Mouse (Mus musculus) forebrain, embryonic 14.5 days (tissue): Measurements from ENCODE around the gene Fer. TPM values are rescaled to one million over a fixed set of nuclear protein-coding genes. Genes with fewer than 3 reads are reported as not detected.

Experiments
- ATAC-seq: fragments of 200-750 bp; cut with Nextera tagmentation; 2 replicates; pipeline ENCODE4 v1.8.0; 2017; ENCODE audit warnings: mild to moderate bottlenecking, moderate library complexity
- DNase-seq: peaks from one replicate; pipeline ENCODE4 v3.0.0-alpha.2; 2015; ENCODE audit warnings: low spot score
- H3K27ac ChIP-seq: fragments of 300-500 bp; sonication (generic); 2 replicates; pipeline ENCODE4 v1.5.1; 2014; ENCODE audit warnings: low read depth, mild to moderate bottlenecking, control low read depth, low read length, moderate library complexity
- H3K27me3 ChIP-seq: fragments of 300-500 bp; sonication (generic); replicated peaks from 2 replicates; pipeline ENCODE4 v1.6.1; 2014; ENCODE audit warnings: low read length, control low read depth, mixed read lengths; ENCODE audit not compliant: control insufficient read depth, insufficient read depth
- H3K36me3 ChIP-seq: fragments of 300-500 bp; sonication (generic); 2 replicates; pipeline ENCODE4 v1.6.1; 2014; ENCODE audit warnings: low read length, control low read depth; ENCODE audit not compliant: control insufficient read depth, insufficient read depth
- H3K4me1 ChIP-seq: fragments of 300-500 bp; sonication (generic); 2 replicates; pipeline ENCODE4 v1.6.1; 2014; ENCODE audit warnings: antibody characterized with exemption, low read length, control low read depth; ENCODE audit not compliant: control insufficient read depth, insufficient read depth
- H3K4me2 ChIP-seq: fragments of 300-500 bp; sonication (generic); 2 replicates; pipeline ENCODE4 v1.6.1; 2014; ENCODE audit warnings: mild to moderate bottlenecking, control low read depth, low read length
- H3K4me3 ChIP-seq: fragments of 300-500 bp; sonication (generic); 2 replicates; pipeline ENCODE4 v1.5.1; 2014; ENCODE audit warnings: low read depth, low read length, control low read depth
- H3K9ac ChIP-seq: fragments of 300-500 bp; sonication (generic); 2 replicates; pipeline ENCODE4 v1.6.1; 2014; ENCODE audit warnings: mild to moderate bottlenecking, low read length, control low read depth, moderate library complexity
- H3K9me3 ChIP-seq: fragments of 300-500 bp; sonication (generic); replicated peaks from 2 replicates; pipeline ENCODE4 v1.6.1; 2016; ENCODE audit warnings: low read length, control low read depth, mixed read lengths; ENCODE audit not compliant: control insufficient read depth
- WGBS: fragments of 180-500 bp; shearing (Covaris S2); extraction: QIAGEN DNeasy Blood & Tissue Kit; methylation state at CpG from one replicate; pipeline ENCODE4 v1.1.7; 2014; 5-methylcytosine and 5-hydroxymethylcytosine counted together
- polyA plus RNA-seq: library from polyadenylated mRNA; unstranded; fragments of >200 nt; fragmentation: Nextera tagmentation; extraction: Ambion mirVana; gene quantifications from 2 replicates; pipeline ENCODE4 v1.2.1, GENCODE M21; 2014

The Fer gene
- polyA plus RNA-seq, 1 experiment from 2014 or later = 31.8 TPM

- no peaks in the 10 kb centered on the region for H3K4me1 ChIP-seq
- H3K4me2 ChIP-seq = no peak overlapping the region
- WGBS = 90% methylated on average over 4 of the region's 4 CpGs
- DNase-seq (no peak), ATAC-seq (no peak)
- H3K36me3 ChIP-seq = no peaks in the 10 kb centered on the region
- no peaks in the 10 kb centered on the region for H3K9me3 ChIP-seq
- H3K27ac ChIP-seq = no peak overlapping the region
- H3K4me3 ChIP-seq = no peak overlapping the region
- H3K9ac ChIP-seq = no peak overlapping the region
- no peaks in the 10 kb centered on the region for H3K27me3 ChIP-seq
Measured at GRCm38 (mm10) chr17:64005575-64006249, 142.8 kb downstream of the Fer start.

GRCm38 (mm10) chr17:64016606-64017005 is 153.7 kb downstream of the Fer start:
- Histone ChIP-seq H3K9ac (no peak overlapping the region), H3K27ac (no peak overlapping the region), H3K27me3 (no peaks in the 10 kb centered on the region), H3K9me3 (no peaks in the 10 kb centered on the region), H3K4me2 (no peak overlapping the region), H3K4me1 (no peaks in the 10 kb centered on the region), H3K36me3 (no peaks in the 10 kb centered on the region), H3K4me3 (no peak overlapping the region)
- ATAC-seq (no peak), DNase-seq (no peak)
- WGBS = 93% methylated on average over 4 of the region's 4 CpGs

- WGBS = 91% methylated on average over 6 of the region's 6 CpGs
- no peak for DNase-seq
Measured at GRCm38 (mm10) chr17:64018240-64018639, 155.4 kb downstream of the Fer start.

GRCm38 (mm10) chr17:64018870-64019269 is 156.0 kb downstream of the Fer start:
- ATAC-seq (no peak), DNase-seq (no peak)
- no peak overlapping the region for H3K4me2 ChIP-seq
- no peaks in the 10 kb centered on the region for H3K36me3 ChIP-seq
- 94% methylated on average over 3 of the region's 3 CpGs for WGBS
- H3K4me1 ChIP-seq = no peaks in the 10 kb centered on the region
- H3K27me3 ChIP-seq = no peaks in the 10 kb centered on the region
- H3K4me3 ChIP-seq = no peak overlapping the region
- no peak overlapping the region for H3K9ac ChIP-seq
- no peaks in the 10 kb centered on the region for H3K9me3 ChIP-seq
- no peak overlapping the region for H3K27ac ChIP-seq

More at GRCm38 (mm10) chr17:64018240-64018639, 155.4 kb downstream of the Fer start:
- Histone ChIP-seq H3K9me3 (no peaks in the 10 kb centered on the region), H3K4me3 (no peak overlapping the region), H3K27me3 (no peaks in the 10 kb centered on the region), H3K4me2 (no peak overlapping the region), H3K27ac (no peak overlapping the region), H3K36me3 (no peaks in the 10 kb centered on the region), H3K9ac (no peak overlapping the region), H3K4me1 (no peaks in the 10 kb centered on the region)
- ATAC-seq = no peak

GRCm38 (mm10) chr17:64019646-64020045 is 156.8 kb downstream of the Fer start:
- no peak for ATAC-seq
- H3K36me3 ChIP-seq = no peaks in the 10 kb centered on the region
- no peak for DNase-seq
- H3K4me1 ChIP-seq = no peaks in the 10 kb centered on the region
- H3K27me3 ChIP-seq = no peaks in the 10 kb centered on the region
- H3K9ac ChIP-seq = no peak overlapping the region
- H3K4me3 ChIP-seq = no peak overlapping the region
- WGBS = 55% methylated on average over 5 of the region's 5 CpGs
- H3K27ac ChIP-seq = no peak overlapping the region
- no peaks in the 10 kb centered on the region for H3K9me3 ChIP-seq
- H3K4me2 ChIP-seq = no peak overlapping the region

GRCm38 (mm10) chr17:64026485-64026884 is 163.6 kb downstream of the Fer start:
- H3K4me2 ChIP-seq = no peak overlapping the region
- no peaks in the 10 kb centered on the region for H3K4me1 ChIP-seq
- no peak overlapping the region for H3K9ac ChIP-seq
- ATAC-seq = no peak
- no peak overlapping the region for H3K27ac ChIP-seq
- no peaks in the 10 kb centered on the region for H3K9me3 ChIP-seq
- no peaks in the 10 kb centered on the region for H3K27me3 ChIP-seq
- WGBS = 66% methylated on average over 2 of the region's 2 CpGs
- peak; percentile 15 for DNase-seq
- no peak overlapping the region for H3K4me3 ChIP-seq
- no peaks in the 10 kb centered on the region for H3K36me3 ChIP-seq

- H3K4me3 ChIP-seq = no peak overlapping the region
- DNase-seq (no peak), ATAC-seq (no peak)
- 0 out of 2 replicates have a peak, but pooled peaks cover 5% of the 10 kb centered on the region for H3K36me3 ChIP-seq
- no peaks in the 10 kb centered on the region for H3K9me3 ChIP-seq
- H3K9ac ChIP-seq = no peak overlapping the region
- no peak overlapping the region for H3K4me2 ChIP-seq
- H3K27ac ChIP-seq = no peak overlapping the region
- no peaks in the 10 kb centered on the region for H3K4me1 ChIP-seq
- H3K27me3 ChIP-seq = no peaks in the 10 kb centered on the region
Measured at GRCm38 (mm10) chr17:64041771-64042170, 178.9 kb downstream of the Fer start.

- DNase-seq (peak; percentile 15), ATAC-seq (no peak)
Measured at GRCm38 (mm10) chr17:64045326-64045725, 182.5 kb downstream of the Fer start.

GRCm38 (mm10) chr17:64046557-64046956 is 183.7 kb downstream of the Fer start:
- no peak overlapping the region for H3K9ac ChIP-seq
- no peaks in the 10 kb centered on the region for H3K4me1 ChIP-seq
- H3K27me3 ChIP-seq = no peaks in the 10 kb centered on the region
- no peak overlapping the region for H3K4me2 ChIP-seq
- DNase-seq (no peak), ATAC-seq (no peak)
- no peaks in the 10 kb centered on the region for H3K9me3 ChIP-seq
- no peaks in the 10 kb centered on the region for H3K36me3 ChIP-seq
- H3K27ac ChIP-seq = no peak overlapping the region
- no peak overlapping the region for H3K4me3 ChIP-seq
- WGBS = 85% methylated on average over 3 of the region's 3 CpGs

More at GRCm38 (mm10) chr17:64045326-64045725, 182.5 kb downstream of the Fer start:
- no peaks in the 10 kb centered on the region for H3K4me1 ChIP-seq
- no peak overlapping the region for H3K27ac ChIP-seq
- no peak overlapping the region for H3K9ac ChIP-seq
- H3K36me3 ChIP-seq = no peaks in the 10 kb centered on the region
- no peak overlapping the region for H3K4me2 ChIP-seq
- 59% methylated on average over 7 of the region's 7 CpGs for WGBS
- no peaks in the 10 kb centered on the region for H3K27me3 ChIP-seq
- no peaks in the 10 kb centered on the region for H3K9me3 ChIP-seq
- no peak overlapping the region for H3K4me3 ChIP-seq
